9 mouse cellular contexts compared by ENCODE assay signal in genomic region chr3:58372905-58373208, GRCm38 (mm10). TPM values are rescaled to one million over a fixed set of nuclear protein-coding genes. Genes with fewer than 3 reads are reported as not detected.
DNase-seq lines count a peak whose midpoint lies in the region; ATAC-seq and TF ChIP-seq lines count a peak whose summit lies in the region.
"Had no signal": no experiment of that assay in that cellular context is flagged by ENCODE, and none has a peak within 500 bp of the region (broad histone marks: within the 10 kb centered on the region; RNA-seq: fewer than 3 reads in every experiment).

No protein-coding gene starts in this region.

- H3K4me1 ChIP-seq in lung, embryonic 14.5 days (ENCODE audit: insufficient read depth), result peaks cover 19% of the 10 kb centered on the region
- H3K4me1 ChIP-seq in forebrain, embryonic 15.5 days, result peaks cover 14% of the 10 kb centered on the region
- peaks cover 20% of the 10 kb centered on the region for H3K4me1 ChIP-seq in limb, embryonic 12.5 days (replicated peaks)
- H3K4me1 ChIP-seq in neural tube, embryonic 15.5 days, result peaks cover 18% of the 10 kb centered on the region

- no peaks in the 10 kb centered on the region for H3K27me3 ChIP-seq in lung, embryonic 14.5 days (ENCODE audit: insufficient read depth, low read length)
- H3K27me3 ChIP-seq in forebrain, embryonic 15.5 days, result no peaks in the 10 kb centered on the region
- no peaks in the 10 kb centered on the region for H3K27me3 ChIP-seq in limb, embryonic 12.5 days
- no peaks in the 10 kb centered on the region for H3K27me3 ChIP-seq in neural tube, embryonic 15.5 days (replicated peaks)

- WGBS in lung, embryonic 14.5 days, result 3% methylated on average over 5 of the region's 5 CpGs
- 8% methylated on average over 5 of the region's 5 CpGs for WGBS in forebrain, embryonic 15.5 days
- 7% methylated on average over 5 of the region's 5 CpGs for WGBS in limb, embryonic 12.5 days
- 9% methylated on average over 5 of the region's 5 CpGs for WGBS in neural tube, embryonic 15.5 days

- ATAC-seq in lung, embryonic 14.5 days (ENCODE audit: insufficient read depth), result peak; percentile 43
- ATAC-seq in forebrain, embryonic 15.5 days (replicated peaks), result peak; percentile 36; the same call in 1 of the 2 replicates
- ATAC-seq in limb, embryonic 12.5 days (ENCODE audit: insufficient number of reproducible peaks, insufficient read depth, low FRiP score, low TSS enrichment, low read depth), result no peak
- ATAC-seq in neural tube, embryonic 15.5 days (ENCODE audit: low FRiP score), result no peak; the same call in 1 of the 2 replicates

- H3K9ac ChIP-seq in lung, embryonic 14.5 days, result no peak overlapping the region; the same call in 1 of the 2 replicates
- no peak overlapping the region for H3K9ac ChIP-seq in forebrain, embryonic 15.5 days (replicated peaks)
- H3K9ac ChIP-seq in limb, embryonic 12.5 days (replicated peaks), result no peak overlapping the region
- H3K9ac ChIP-seq in neural tube, embryonic 15.5 days (replicated peaks), result no peak overlapping the region

- no peak for TF ChIP-seq CTCF in lung, embryonic 14.5 days (IDR thresholded peaks at IDR 0.05; ENCODE audit: low read depth)

- peak overlapping the region; percentile 46 for H3K4me2 ChIP-seq in lung, embryonic 14.5 days
- peak overlapping the region; percentile 24 for H3K4me2 ChIP-seq in forebrain, embryonic 15.5 days (replicated peaks)
- peak overlapping the region; percentile 46 for H3K4me2 ChIP-seq in limb, embryonic 12.5 days
- H3K4me2 ChIP-seq in neural tube, embryonic 15.5 days, result peak overlapping the region; percentile 42

- intact Hi-C loops in left cerebral cortex, postnatal 36 days (cut with DNase I), result no loop called here

- H3K4me3 ChIP-seq in lung, embryonic 14.5 days (ENCODE audit: low read depth, low read length), result 0 out of 2 replicates have a peak overlapping the region, but pooled peaks have one; percentile 6
- H3K4me3 ChIP-seq in forebrain, embryonic 15.5 days, result 0 out of 2 replicates have a peak overlapping the region, but pooled peaks have one; percentile 10
- no peak overlapping the region for H3K4me3 ChIP-seq in limb, embryonic 12.5 days (replicated peaks)
- peak overlapping the region; percentile 17; the same call in 1 of the 2 replicates for H3K4me3 ChIP-seq in neural tube, embryonic 15.5 days (replicated peaks)

- DNase-seq in lung, embryonic 14.5 days, result no peak
- DNase-seq in lung, postnatal 4 days, result no peak
- no peak for DNase-seq in right cerebral cortex, postnatal 14 days
- no peak for DNase-seq in spleen, adult 18-20 months
- DNase-seq in left cerebral cortex, postnatal 36 days (ENCODE audit: low spot score in 2 of 2), result no peak
- DNase-seq: right cerebral cortex, postnatal 4 days had no signal

- peak overlapping the region; percentile 86; the same call in 1 of the 2 replicates for H3K27ac ChIP-seq in lung, embryonic 14.5 days (ENCODE audit: low read depth)
- H3K27ac ChIP-seq in forebrain, embryonic 15.5 days (replicated peaks), result no peak overlapping the region
- H3K27ac ChIP-seq in limb, embryonic 12.5 days, result no peak overlapping the region
- H3K27ac ChIP-seq in neural tube, embryonic 15.5 days (replicated peaks), result no peak overlapping the region

- H3K9me3 ChIP-seq in lung, embryonic 14.5 days (ENCODE audit: low read depth, low read length), result no peaks in the 10 kb centered on the region
- H3K9me3 ChIP-seq in forebrain, embryonic 15.5 days, result no peaks in the 10 kb centered on the region
- no peaks in the 10 kb centered on the region for H3K9me3 ChIP-seq in limb, embryonic 12.5 days
- H3K9me3 ChIP-seq in neural tube, embryonic 15.5 days (replicated peaks), result no peaks in the 10 kb centered on the region

- H3K36me3 ChIP-seq in lung, embryonic 14.5 days (ENCODE audit: insufficient read depth), result no peaks in the 10 kb centered on the region
- H3K36me3 ChIP-seq in forebrain, embryonic 15.5 days, result no peaks in the 10 kb centered on the region
- no peaks in the 10 kb centered on the region for H3K36me3 ChIP-seq in limb, embryonic 12.5 days
- no peaks in the 10 kb centered on the region for H3K36me3 ChIP-seq in neural tube, embryonic 15.5 days

RNA-seq across cellular contexts. Expression of gene Tsc22d2, which starts 41.7 kb away (rescaled TPM):
- 13.7 and 17.6 TPM in 2 replicates for polyA plus RNA-seq in lung, embryonic 14.5 days (2014; fragmentation: Nextera tagmentation; extraction: Ambion mirVana)
- polyA plus RNA-seq in forebrain, embryonic 15.5 days (2015; fragmentation: Nextera tagmentation; extraction: Ambion mirVana), result 8.9 and 9.7 TPM in 2 replicates
- polyA plus RNA-seq in limb, embryonic 12.5 days (2016; fragmentation: Nextera tagmentation; extraction: Ambion mirVana), result 12.6 and 14.5 TPM in 2 replicates
- 7.7 and 8.6 TPM in 2 replicates for polyA plus RNA-seq in neural tube, embryonic 15.5 days (2015; fragmentation: Nextera tagmentation; extraction: Ambion mirVana)
- 10 to 100 TPM; 35.9 to 36.8 TPM for total RNA-seq in left cerebral cortex, postnatal 36 days (2021)

Comparison
In these comparisons a context has a peak if more than half of its experiments do, and no peak if none do; other contexts are left out.
1. ATAC-seq: peak in lung, embryonic 14.5 days (single experiment) and forebrain, embryonic 15.5 days (single experiment); none in limb, embryonic 12.5 days (single experiment) and neural tube, embryonic 15.5 days (single experiment).
2. Peak in every context shown above with its lines, with median percentiles within 50 percentile points of each other: H3K4me2 ChIP-seq.